Mouse (Mus musculus): ENCODE results near the gene Mgst2.

Mgst2 gene

DNA sequence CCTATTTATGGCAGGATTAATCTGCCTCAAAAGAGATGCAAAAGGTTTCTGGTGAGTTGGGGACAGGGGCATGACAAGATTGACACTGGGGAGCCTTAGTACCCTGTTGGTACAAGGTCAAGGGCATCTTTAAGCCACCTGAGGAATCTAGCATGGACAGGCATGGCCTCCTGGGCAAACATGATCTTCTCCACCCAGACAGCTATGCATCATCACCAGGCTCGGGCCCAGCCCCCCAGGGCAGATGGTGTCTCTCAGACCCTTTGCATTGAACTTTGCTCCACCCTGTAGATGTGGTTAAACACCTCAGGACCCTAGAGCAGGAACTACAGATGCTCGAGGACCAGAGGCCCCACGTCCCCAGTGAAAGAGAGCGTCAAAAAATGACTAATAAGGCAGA lies at the start of gene Mgst2:
Gene Mgst2, plus strand, starts transcription at position 301 of the 400 bp plus-strand sequence.
- no peak for DNase-seq

DNA sequence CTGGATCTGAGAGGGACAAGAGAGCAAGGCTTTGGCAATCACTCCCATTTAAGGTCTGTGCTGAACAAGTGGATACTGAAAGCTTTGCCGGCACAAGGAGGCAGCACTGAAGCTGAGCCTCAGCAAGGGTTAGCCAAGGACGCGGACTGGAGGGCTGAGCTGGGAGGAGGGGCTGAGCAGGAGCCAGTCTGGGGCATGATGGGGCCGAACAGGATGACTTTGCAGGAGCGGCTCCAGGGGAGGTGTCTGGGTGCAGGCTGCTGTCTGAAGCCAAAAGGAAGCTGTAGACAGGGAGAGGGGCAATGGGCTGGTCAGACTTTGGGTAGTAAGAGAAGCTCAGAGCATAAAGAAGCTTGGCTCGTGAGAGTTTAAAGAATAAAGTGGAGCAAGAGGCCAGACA lies 48.2 kb upstream of the Mgst2 start:
- no peak for DNase-seq

DNA sequence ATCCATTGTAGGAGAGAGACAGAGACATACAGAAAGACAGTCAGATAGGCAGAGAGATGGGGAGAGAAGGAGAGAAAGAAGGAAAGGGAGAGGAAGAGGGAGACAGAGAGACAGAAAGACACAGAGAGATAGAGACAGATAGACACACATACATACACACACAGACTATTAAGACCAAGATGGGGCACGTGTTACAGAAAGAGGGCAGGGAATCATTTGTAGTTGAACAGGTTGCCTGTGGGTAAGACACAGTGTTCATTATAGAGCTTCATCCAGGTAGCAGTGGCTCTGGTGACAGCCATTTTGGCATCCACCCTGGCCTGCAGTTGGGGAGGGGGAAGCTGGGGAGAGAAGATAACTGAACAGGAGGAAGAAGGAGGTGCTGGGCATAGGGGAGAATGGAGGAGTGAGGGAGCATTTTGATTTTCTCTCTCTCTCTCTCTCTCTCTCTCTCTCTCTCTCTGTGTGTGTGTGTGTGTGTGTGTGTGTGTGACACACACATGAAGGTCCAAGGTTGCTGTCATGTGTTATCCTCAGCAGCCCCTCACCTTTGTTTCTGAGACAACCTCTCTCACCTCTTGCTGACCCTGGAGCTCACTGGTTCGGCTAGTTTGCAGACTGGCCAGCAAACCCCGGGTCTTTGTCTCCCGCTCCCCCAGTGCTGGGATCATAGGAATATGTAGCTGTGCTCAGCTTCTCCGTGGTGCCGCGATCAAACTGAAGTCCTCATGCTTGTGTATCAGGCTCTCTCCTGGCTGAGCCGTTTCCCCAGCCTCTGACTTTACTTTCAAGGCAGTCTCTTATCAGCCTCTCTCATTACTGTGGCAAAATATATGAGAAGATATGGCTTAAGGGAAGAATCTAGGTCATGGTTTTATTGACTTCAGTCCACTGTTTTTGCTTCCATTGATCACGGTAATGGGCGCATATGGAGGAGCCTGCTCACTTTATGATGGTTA lies 47.5 kb upstream of the Mgst2 start:
- DNase-seq: no peak

DNA sequence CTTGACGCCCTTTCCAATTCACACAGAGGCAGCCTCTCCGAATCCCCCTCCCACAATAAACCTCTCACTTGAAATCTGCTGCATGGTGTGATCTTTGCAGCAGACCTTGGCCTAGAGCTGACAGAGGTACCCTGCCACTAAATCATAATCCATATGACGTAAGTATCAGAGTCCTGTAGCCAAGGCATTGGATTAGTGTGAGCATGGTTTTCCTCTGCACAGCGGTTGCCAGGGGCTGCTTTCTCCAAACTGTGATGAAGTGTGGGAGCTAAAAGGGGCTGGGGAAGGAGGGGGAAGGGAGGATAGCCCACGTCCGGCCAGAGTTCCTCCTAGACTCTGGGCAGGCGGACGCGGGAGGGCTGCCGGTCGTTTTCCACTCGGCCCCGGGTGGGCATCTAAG lies 45.9 kb upstream of the Mgst2 start:
- no peak for DNase-seq

DNA sequence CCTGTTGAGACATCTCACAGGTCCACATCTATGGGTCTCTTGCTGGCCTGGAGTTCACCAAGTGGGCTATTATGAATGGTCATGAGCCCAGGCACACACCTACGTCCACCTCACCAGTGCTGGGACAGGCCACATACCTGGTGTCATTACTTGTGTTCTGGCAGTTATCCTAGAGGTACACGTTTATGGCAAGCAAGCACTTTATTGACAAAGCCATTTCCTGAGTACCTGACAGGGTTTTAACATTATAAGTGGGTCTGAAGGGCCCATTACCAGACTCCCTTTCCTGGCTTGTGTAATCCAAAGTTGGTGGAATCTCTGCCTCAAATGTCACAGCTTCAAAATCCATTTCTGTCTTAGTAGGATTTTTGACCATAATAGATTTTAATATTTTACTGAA lies 36.2 kb upstream of the Mgst2 start:
- no peak for DNase-seq

DNA sequence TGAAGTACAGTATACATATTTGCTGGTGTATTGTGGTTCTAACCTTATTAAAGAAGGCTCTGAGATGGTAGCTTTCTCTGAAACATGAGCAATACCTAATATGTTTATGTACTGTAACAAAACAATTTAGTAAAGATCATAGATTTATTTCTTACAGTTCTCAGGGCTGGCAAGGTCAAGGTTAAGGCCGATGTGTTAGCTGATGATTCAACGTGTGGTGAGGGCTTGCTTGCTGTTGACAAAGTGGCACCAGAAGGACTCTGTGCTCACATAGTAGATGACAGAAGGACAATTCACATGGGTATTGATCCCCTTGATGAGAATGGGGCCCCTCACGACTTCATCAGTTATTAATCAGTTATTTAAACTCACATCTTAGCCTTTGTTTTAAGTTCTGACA lies 32.4 kb upstream of the Mgst2 start:
- DNase-seq: no peak

DNA sequence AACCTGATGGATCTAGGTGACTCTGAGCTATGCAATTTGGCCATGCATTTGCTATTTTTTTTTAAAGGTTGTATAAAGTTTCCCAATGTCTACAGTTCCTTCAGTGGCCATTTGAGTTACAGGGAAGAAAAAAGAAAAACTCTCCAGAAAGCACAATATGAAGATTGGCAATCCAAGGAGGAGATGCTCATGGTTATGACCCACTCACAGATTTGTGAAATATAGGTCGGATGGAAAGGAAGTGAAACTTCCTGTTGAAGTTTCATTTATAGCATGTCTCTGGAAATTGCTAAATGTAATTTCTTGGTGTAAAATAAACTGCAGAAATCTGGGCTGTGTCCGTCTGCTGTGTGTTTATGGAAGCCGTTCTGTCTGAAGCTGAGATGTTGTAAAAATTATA lies 31.2 kb upstream of the Mgst2 start:
- no peak for DNase-seq

DNA sequence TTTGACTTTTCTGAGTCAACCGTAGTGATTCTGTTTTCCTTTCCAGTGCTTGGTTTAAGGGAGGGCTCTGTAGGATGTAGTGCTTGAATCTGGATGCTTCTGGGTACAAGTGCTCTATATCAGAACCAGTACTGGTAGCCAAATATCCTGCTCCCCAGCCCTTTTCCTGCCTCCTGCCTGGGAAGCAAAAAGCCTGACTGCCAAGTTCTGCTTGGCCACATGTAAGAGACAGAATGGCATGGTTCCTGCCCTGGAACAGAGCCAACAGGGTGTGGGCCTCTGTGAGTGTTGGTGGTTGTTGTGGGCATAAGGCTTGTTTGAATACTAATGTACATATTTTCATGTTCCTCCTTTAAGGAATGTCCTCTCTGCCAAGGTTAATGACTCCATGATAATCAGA lies 29.4 kb upstream of the Mgst2 start:
- no peak for DNase-seq

DNA sequence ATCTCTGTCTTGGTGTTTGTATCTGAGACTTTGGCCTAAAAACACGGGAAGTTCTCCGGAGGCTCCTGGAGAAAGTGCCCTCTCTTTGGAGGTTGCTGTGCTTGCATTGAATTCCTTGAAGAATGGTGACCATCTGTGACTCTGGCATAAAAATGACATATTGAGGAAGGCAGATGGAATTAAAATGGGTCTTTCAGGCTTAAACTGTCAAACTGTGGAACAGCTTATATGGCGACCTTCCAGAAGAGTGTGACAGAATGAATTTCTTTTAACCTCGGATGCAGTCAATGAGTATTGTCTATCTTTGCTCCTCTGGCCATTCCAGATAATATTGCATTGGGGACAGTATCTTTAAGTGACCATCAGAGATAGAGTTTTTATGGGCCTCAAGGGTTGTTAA lies 28.2 kb upstream of the Mgst2 start:
- DNase-seq: no peak

DNA sequence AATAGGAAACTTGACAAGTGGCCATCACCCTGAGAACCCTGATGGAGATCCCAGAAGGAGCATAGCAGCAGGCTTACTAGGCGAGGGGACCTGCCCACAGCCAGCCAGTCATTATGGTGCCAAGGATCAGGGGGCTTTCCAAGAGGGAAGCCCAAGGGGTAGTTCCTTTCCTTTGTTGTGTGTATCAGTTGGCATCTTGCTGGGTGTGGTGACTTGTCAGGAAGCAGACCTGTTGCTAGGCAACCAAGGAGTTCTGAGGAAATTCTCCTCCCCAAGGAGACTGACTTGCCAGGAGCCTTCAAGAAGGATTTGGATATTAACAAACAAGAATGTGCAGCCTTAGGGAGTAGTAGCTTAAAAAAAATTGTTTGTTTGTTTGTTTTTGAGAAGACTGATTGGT lies 25.7 kb upstream of the Mgst2 start:
- DNase-seq: no peak

DNA sequence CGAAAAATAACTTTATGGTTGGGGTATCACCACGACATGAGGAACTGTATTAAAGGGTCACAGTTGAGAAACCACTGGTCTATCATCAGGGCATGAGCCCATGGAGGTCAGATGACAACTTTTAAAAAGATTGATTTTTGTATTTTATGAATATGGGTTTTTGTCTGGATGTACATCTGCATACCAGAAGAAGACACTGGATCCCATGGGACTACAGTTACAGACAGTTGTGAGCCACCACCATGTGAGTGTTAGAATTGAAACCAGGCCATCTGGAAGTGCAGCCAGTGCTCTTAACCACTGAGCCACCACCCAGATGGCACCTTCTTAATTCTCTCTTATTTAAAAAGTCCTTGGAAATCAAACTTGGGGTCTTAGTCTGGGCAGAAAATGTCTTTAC lies 24.2 kb upstream of the Mgst2 start:
- no peak for DNase-seq

DNA sequence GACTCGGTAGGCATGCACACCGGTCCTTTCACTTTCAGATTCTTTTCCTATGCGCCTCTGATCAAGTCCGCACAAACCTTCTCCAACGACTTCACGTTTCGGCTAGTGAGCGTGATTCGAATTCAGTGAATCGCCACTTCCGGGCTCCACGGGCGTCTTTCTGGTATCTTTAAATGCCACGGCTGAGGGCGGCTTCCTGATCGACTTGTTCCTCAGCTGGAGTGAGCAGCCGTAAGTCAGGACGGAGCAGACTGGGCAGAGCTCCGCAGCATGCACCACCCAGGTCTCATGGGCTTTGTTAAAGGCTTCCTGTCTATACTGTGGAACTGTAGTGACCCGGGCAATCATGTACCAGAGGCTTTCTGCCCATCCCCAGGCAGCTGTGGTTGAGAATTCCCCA lies 23.5 kb upstream of the Mgst2 start:
- peak in 1 of 2 experiments; percentile 40 for DNase-seq

DNA sequence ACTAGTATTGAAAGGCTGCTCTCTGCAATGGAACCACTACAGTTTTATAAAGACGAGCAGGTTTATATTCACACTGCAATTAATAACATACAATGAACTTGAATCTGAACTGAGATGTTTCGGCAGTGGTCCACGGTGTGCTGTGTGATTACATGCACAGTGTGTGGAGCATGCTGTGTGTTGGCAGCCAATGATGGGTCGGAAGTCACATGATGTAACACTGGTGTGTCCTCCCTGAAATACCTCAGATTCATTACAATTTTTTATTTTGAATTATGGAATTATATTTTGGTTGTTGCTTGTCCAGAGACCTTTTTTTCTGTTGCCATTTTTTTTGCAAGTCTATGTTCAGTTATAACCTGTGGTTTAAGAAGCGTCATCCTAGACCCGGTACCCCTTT lies 22.8 kb upstream of the Mgst2 start:
- DNase-seq: no peak

DNA sequence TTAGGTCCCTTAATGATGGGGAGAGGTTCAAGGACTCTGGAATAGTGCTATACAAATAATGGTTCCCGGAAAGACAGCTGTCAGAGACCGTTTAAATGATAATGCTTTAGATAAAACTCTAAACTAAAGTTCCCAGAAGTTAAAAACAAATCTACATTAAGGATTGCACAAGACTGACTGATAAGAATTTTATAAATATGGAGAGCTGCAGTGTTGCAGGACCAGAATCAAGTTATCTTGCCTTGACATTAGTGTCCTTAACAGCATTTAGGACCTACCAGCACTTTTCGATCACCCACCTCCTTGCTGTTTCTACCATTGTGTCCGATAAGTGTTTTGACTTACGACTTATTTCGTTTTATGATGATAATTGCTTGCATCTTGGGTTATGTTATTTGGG lies 21.9 kb upstream of the Mgst2 start:
- DNase-seq: no peak

DNA sequence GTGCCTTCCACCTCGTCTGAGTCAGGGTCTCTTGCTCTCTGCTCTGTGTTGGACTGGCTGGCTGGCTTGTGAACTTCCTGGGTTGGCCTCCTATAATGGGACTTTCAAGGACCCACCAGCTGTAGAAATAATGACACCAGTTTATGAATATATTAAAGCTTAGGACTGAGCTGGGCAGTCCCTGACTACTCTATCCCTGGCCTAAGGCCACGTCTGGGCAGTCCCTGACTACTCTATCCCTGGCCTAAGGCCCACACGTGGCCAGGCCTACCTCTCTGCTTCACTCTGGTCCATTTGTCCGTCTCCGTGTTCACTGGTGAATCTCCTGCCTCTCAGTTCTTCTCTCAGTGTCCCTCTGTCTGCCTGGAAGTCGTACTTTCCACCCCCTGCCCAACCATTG lies 14.7 kb upstream of the Mgst2 start:
- no peak for DNase-seq

DNA sequence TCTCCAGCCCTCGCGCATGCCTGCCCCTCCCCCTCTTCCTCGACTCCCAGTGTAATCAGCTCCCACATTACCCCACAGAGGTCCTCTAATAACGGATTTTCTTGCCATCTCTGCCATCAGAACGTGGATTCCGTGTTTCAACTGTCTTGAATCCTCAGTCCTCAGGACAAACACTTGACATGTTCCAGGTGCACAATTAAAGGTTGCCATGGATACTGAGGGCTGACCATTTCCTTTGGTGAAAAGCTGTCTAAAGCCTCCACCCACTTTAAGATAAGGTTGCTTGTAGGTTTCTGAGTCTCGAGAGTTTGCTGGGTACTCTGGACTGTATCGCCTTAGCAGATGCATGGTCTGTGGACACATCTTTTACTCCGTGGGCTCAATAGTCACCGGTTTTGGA lies 13.9 kb upstream of the Mgst2 start:
- no peak for DNase-seq

DNA sequence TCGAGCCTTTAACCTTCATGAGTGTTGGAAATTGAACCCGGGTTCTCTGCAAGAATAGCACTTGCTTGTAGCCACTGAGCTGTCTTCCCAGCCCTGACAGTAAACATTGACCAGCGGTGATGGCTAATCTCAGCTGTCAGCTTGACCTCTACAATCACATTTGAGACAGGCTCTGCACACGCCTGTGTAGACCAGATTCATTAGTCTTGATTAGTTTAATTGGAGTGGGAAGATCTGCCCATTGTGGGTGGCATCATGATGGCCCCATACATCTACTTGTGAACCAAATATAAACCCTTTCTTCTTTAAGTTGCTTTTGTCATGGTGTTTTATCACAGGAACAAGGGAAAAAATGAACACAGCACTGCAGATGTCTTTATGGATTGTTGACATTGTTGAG lies 12.8 kb upstream of the Mgst2 start:
- no peak for DNase-seq

DNA sequence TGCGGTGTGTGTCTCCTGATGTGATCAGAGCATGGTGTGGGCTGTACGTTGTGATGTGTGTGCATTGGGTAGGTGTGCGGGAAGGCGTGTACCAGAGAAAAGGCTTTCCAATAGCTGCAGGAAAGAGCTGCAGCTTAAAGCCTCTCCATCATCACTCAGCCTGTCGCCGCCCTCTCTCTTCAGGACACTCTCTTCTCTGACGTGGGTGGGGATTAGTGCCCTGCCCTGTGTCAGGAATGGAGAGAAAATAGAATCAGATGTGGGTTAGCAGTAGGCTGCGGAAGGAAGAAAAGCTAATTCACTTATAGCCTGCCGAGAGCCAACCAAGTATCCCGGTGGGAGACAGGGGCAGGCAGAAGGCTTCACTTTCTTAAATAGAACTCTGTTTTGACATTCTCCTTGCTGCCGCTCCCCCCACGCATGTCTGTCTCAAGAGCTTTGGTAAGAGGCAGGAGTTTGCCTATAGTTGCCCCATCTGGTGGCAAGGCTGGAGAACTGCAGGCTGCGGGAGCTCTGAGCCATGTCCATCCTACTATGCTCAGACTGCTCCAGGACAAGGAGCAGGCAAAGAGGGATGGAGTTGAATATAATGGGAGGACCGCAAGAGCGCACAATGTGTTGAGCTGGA lies 12.0 kb upstream of the Mgst2 start:
- peak; percentile 37 to 57 for DNase-seq

DNA sequence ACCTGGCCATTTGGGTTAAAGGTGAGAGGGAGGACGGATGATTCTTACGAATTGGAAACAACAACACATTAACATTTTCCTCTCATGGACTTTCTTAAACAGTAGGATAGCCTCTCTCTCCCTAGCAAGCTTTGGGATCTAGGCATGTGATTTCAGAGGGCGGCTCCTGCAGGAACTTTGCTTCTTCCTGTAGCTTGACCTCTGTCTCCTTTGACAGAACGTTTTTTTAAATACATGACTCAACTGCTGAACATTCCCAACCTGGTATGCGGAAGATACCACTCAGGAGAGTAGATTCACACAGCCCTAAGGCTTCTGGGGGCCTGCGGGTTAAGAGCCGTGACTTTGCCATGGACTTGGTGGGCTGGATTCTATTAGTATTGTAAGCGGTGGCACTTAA lies 10.7 kb upstream of the Mgst2 start:
- DNase-seq: no peak

DNA sequence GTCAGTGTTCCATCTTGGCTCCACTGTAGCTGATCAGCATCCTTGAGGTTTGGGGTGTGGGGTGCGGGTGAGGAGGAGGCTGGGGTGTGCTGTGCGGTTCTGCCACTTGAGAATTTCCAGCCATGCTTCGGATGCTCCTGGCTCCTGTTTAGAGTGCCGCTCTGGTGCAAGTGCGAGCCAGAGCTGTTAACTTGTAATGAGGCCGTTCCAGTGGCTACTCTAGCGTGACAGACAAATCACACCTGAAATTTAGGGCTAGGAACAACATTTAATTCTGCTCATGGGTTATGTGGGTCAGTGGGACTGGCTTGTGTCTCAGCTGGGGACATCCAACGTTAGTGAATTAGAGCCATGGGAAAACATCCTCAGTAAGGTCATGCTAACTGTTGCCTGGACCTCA lies 10.2 kb upstream of the Mgst2 start:
- DNase-seq: no peak

DNA sequence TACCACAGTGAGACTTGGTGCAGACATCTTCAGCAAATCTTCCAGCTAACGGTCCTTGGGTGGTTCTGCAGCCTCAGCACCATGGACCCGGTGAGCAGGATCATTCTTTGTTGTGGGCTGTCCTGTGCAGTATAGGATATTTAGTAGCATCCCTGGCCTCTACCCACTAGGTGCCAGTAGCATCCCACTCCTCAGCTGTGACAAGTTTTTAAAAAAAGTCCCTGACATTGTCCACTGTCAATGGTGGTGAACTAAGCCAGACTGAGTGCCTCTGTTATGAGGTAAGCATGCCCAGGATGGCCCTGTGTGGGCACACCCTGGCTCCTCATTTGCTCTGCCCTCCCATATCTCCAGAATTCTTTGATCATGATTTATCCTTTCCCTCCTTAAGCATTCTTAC lies 9.0 kb upstream of the Mgst2 start:
- DNase-seq: no peak

DNA sequence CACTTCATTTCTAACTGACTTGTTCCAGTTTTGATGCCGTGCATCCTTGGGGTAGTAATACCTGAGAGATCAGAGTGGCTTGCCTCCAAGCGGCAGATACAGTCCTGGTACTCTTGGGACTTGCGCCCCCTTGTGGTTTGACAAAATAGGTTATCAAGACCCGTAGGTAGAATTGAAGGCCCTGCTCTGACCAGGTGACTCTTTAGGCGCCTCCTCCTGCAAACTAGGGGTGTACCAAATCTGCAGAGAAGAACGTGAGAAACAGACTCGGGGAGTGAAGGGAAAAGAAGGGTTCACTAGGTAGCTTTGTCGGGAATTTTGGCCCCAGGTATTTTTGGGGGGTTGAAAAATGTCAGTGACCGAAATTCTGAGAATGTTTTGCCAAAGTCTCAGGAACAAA lies 7.9 kb upstream of the Mgst2 start:
- peak; percentile 54 to 79 for DNase-seq

DNA sequence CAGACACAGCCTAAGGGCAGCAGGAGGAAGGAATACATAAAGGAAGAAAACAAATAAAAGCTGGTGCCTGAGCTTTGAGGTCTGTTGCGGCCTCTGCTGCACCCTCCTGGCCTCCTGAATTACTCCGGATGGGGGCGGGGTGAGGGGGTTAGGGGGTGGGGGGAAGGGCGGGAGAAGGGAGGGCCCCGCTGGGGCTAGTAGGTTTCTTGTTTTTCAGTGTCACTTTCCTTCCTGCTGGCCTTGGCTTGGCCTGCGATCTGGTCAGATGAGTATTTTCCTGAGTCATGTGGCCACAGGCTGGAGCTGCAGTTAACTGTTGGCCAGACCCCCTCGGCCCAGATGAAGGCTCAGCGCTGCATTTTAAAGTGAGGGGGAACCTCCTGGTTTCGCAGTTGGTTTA lies 7.5 kb upstream of the Mgst2 start:
- peak in 1 of 2 experiments; percentile 33 for DNase-seq

DNA sequence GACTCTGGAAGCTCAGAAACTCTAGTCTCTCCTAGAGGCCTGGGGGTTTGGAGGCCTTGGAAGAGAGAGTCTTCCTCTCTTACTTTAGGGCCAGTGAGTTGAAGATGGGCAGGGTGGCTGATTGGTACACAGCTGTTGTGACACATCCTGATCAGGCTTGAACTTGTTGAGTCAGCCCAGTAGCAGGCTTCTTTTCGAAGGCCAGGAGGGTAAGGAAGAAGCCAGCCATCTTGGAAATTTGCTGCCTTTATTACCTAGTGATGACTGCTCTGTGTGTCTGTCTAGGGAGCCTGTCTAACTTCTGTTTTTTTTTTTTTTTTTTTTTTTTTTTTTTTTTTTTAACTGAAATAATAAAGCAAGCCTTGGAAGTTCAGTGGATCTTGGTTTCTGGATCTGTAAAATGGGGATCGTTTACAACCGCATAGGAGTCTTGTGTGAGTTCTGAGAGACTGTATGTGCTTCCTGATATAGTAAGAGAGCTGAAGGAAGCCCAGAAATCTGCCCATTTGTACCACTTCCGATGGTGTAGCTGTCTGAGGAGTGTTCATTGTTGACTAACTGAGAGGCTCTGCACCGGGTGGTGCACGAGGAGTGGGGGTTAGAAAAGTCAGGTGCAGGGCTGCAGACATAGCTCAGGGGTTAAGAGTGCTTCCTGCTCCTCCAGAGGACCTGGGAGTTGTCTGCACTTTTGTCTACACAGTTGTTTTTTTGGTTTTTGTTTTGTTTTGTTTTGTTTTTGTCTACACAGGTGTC lies 5.7 kb upstream of the Mgst2 start:
- no peak for DNase-seq

All from spleen, adult 18-20 months (tissue).